Comparison of ENCODE assay signal across 9 mouse cellular contexts in the genomic region with DNA sequence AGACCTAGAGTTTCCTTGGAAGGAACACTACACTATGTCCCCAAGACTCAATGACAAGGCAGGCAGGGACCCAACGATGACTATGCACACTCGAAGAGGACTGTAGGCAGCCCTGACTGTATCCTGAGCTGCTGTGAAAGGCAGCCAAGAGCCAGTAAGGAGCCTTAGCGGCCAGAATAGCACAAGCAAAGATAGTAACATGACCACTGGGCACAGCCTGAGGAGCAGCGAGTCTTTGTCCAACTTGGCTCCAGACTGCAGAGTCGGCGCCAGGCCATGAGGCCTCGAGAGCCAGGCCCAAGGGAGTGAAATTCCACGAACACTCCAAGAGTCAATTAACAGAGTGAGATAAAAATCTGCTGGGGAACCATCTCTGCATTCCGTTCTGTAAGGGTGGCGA.
DNase-seq lines count a peak whose midpoint lies in the region; ATAC-seq and TF ChIP-seq lines count a peak whose summit lies in the region.
"Had no signal": no experiment of that assay in that cellular context is flagged by ENCODE, and none has a peak within 500 bp of the region (broad histone marks: within the 10 kb centered on the region; RNA-seq: fewer than 3 reads in every experiment).

No protein-coding gene starts in this region.

- peaks cover 30% of the 10 kb centered on the region for H3K4me1 ChIP-seq in lung, embryonic 16.5 days (replicated peaks; ENCODE audit: control insufficient read depth, insufficient read depth, low read length)
- H3K4me1 ChIP-seq in intestine, embryonic 15.5 days (replicated peaks) = peaks cover 3% of the 10 kb centered on the region

- no peak overlapping the region for H3K27ac ChIP-seq in layer of hippocampus, adult 2 months
- H3K27ac ChIP-seq in lung, embryonic 16.5 days (ENCODE audit: low read length) = peak overlapping the region; percentile 68
- no peak overlapping the region for H3K27ac ChIP-seq in intestine, embryonic 15.5 days
- H3K27ac ChIP-seq: stomach, embryonic 15.5 days had no signal

- H3K27me3 ChIP-seq in lung, embryonic 16.5 days (ENCODE audit: control insufficient read depth, insufficient read depth, low read depth, low read length) = no peaks in the 10 kb centered on the region
- no peaks in the 10 kb centered on the region for H3K27me3 ChIP-seq in intestine, embryonic 15.5 days (replicated peaks)
- H3K27me3 ChIP-seq: stomach, embryonic 15.5 days had no signal

- ATAC-seq in lung, embryonic 16.5 days (ENCODE audit: low read depth) = peak; percentile 37
- ATAC-seq in intestine, embryonic 15.5 days = no peak

- H3K9ac ChIP-seq in lung, embryonic 16.5 days (ENCODE audit: low read length) = no peak overlapping the region
- H3K9ac ChIP-seq in intestine, embryonic 15.5 days = no peak overlapping the region
- H3K9ac ChIP-seq: stomach, embryonic 15.5 days had no signal

- H3K9me3 ChIP-seq in lung, embryonic 16.5 days (ENCODE audit: control insufficient read depth, low read length) = no peaks in the 10 kb centered on the region
- no peaks in the 10 kb centered on the region for H3K9me3 ChIP-seq in intestine, embryonic 15.5 days
- H3K9me3 ChIP-seq: stomach, embryonic 15.5 days had no signal

- no peaks in the 10 kb centered on the region for H3K36me3 ChIP-seq in lung, embryonic 16.5 days (ENCODE audit: control insufficient read depth, insufficient read depth, low read length)
- no peaks in the 10 kb centered on the region for H3K36me3 ChIP-seq in intestine, embryonic 15.5 days
- H3K36me3 ChIP-seq: stomach, embryonic 15.5 days had no signal

- 43% methylated on average over 10 of the region's 10 CpGs for WGBS in lung, embryonic 16.5 days
- WGBS in intestine, embryonic 15.5 days = 78% methylated on average over 10 of the region's 10 CpGs

- H3K4me2 ChIP-seq in lung, embryonic 16.5 days (ENCODE audit: low read depth, low read length) = no peak overlapping the region
- no peak overlapping the region for H3K4me2 ChIP-seq in intestine, embryonic 15.5 days (replicated peaks)
- H3K4me2 ChIP-seq: stomach, embryonic 15.5 days had no signal

- DNase-seq in layer of hippocampus, postnatal 14 days (ENCODE audit: low spot score in 2 of 2) = peak; percentile 41 to 64
- no peak for DNase-seq in layer of hippocampus, adult 2 months (ENCODE audit: low spot score in 2 of 2)
- peak; percentile 93 for DNase-seq in brain, adult 2 months (ENCODE audit: low read depth, low spot score)
- peak; percentile 84 for DNase-seq in gastrocnemius, postnatal 10 days
- DNase-seq in thymus, postnatal 4 days = no peak
- DNase-seq in thymus, postnatal 10 days (ENCODE audit: low spot score in 2 of 2) = no peak

- TF ChIP-seq CTCF in layer of hippocampus, adult 2 months (conservative IDR thresholded peaks at IDR 0.05) = no peak

- H3K4me3 ChIP-seq in layer of hippocampus, adult 2 months = no peak overlapping the region
- no peak overlapping the region for H3K4me3 ChIP-seq in lung, embryonic 16.5 days (ENCODE audit: low read length)
- H3K4me3 ChIP-seq in intestine, embryonic 15.5 days (replicated peaks) = no peak overlapping the region
- H3K4me3 ChIP-seq: stomach, embryonic 15.5 days had no signal

Comparison
In these comparisons a context has a peak if more than half of its experiments do, and no peak if none do; other contexts are left out.
1. DNase-seq: peak in layer of hippocampus, postnatal 14 days (2 of 2), brain, adult 2 months (single experiment) and gastrocnemius, postnatal 10 days (single experiment); none in layer of hippocampus, adult 2 months (0 of 2), thymus, postnatal 4 days (single experiment) and thymus, postnatal 10 days (0 of 2).